Mouse (Mus musculus) lung, adult 2 months (tissue): ENCODE results near the gene Drg1.
"Not testable (repeated sequence)": the region's sequence is repeated elsewhere in the genome, so short reads cannot be mapped to it uniquely, and the experiment has no call there.

ENCODE experiments used
- CTCF ChIP-seq: fragments of 200-500 bp; IDR thresholded peaks from 2 replicates; pipeline ENCODE4 v1.5.1; 2011; ENCODE audit warnings: mild to moderate bottlenecking, low read length, control low read depth; ENCODE audit not compliant: insufficient read depth
- POLR2A ChIP-seq: fragments of 200-500 bp; IDR thresholded peaks from 2 replicates; pipeline ENCODE4 v1.6.1; 2011; ENCODE audit warnings: low read depth, mild to moderate bottlenecking, control low read depth, low read length, borderline replicate concordance; ENCODE audit errors: extremely low read depth

DNA sequence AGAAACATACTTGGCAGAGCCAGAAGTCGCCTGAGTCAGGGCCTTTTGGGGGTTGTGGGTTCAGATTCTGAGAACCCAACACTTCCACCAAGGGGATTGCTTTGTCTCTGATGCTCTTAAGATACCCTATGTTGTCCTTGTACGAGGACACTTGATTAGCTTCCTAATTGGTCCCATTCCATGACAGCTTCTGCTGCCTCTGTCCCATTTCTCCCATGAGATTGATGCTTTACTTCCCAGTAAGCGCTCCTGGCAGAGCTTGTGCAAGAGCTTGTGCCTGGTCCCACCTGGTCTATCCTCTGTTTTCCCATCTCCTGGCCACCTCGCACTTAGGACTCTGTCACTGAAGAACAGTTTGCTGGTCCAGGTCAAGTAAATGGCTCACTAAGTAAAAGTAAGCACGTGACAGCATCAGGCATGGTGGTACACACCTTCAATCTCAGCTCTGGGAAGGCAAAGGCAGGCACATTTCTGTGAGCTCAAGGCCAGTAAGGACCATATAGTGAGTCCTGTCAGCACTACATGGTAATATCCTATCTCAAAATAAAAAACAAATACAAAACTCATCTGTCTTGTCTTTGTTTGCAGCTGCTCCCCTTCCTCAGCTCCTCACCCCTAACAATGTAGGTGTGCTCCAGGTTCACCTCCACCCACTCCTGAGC lies 103.8 kb downstream of the Drg1 start:
- not testable (repeated sequence) for TF ChIP-seq CTCF, POLR2A
